Mouse (Mus musculus) heart, adult 18-20 months (tissue): ENCODE data around the gene Eif5b. TPM values are rescaled to one million over a fixed set of nuclear protein-coding genes. Genes with fewer than 3 reads are reported as not detected.

Experiments
- total RNA-seq, 2 experiments: library from RNA; stranded (reverse); gene quantifications; 2 replicates each; pipeline ENCODE4 v1.2.3; 2021

The Eif5b gene
- total RNA-seq, 2 experiments from 2014 or later: 50.2 to 54.9 TPM

Other genes starting within 250 kb of the Eif5b start
- gene Tsga10, start 131.6 kb upstream of the Eif5b start, total RNA-seq: 1 to 10 TPM; 4.0 to 5.0 TPM
- gene Lipt1, start 126.3 kb upstream of the Eif5b start, total RNA-seq: 10 to 100 TPM; 13.6 to 13.7 TPM
- 1 to 10 TPM; 3.6 to 4.3 TPM for gene Mitd1, start 107.6 kb upstream of the Eif5b start, total RNA-seq
- 100 to 1,000 TPM; 418 to 431 TPM for gene Mrpl30, start 107.5 kb upstream of the Eif5b start, total RNA-seq
- gene Lyg2, start 81.5 kb upstream of the Eif5b start, total RNA-seq: not detected
- gene Lyg1, start 40.3 kb upstream of the Eif5b start, total RNA-seq: not detected
- 10 to 100 TPM; 51.9 to 61.4 TPM for gene Txndc9, start 117 bp upstream of the Eif5b start, total RNA-seq
- 10 to 100 TPM; 14.1 to 14.5 TPM for gene Rev1, start 131.8 kb downstream of the Eif5b start, total RNA-seq